Mouse (Mus musculus) myocyte (in vitro differentiated cells): ENCODE measurements around the gene Smarca1.

Experiments
- CEBPB ChIP-seq: IDR thresholded peaks from 2 replicates; pipeline ENCODE4 v1.6.1; 2011; ENCODE audit warnings: mild to moderate bottlenecking, moderate library complexity; ENCODE audit not compliant: poor library complexity, insufficient read depth, severe bottlenecking
- MAX ChIP-seq: IDR thresholded peaks from one replicate; pipeline ENCODE4 v1.6.1; 2011; ENCODE audit warnings: low read depth, mild to moderate bottlenecking, control low read depth
- MYOD1 ChIP-seq, 3 experiments: IDR thresholded peaks; one replicate each; pipeline ENCODE4 v1.6.1; 2011; ENCODE audit warnings: control low read depth in 2 of 3, low read depth in 2 of 3, mild to moderate bottlenecking in 2 of 3, moderate library complexity in 1 of 3; ENCODE audit not compliant: insufficient read length in 2 of 3, control insufficient read depth in 1 of 3
- POLR2A ChIP-seq: IDR thresholded peaks from one replicate; pipeline ENCODE4 v1.6.1; 2011; ENCODE audit warnings: low read depth, mild to moderate bottlenecking, control low read depth, moderate library complexity; ENCODE audit not compliant: insufficient read length
- POLR2AphosphoS2 ChIP-seq: IDR thresholded peaks from one replicate; pipeline ENCODE4 v1.6.1; 2011; ENCODE audit warnings: low read depth, control low read depth; ENCODE audit not compliant: insufficient read length
- REST ChIP-seq: IDR thresholded peaks from one replicate; pipeline ENCODE4 v1.6.1; 2011; ENCODE audit warnings: mild to moderate bottlenecking, control low read depth, moderate library complexity; ENCODE audit not compliant: insufficient read depth, insufficient read length
- TCF12 ChIP-seq: IDR thresholded peaks from one replicate; pipeline ENCODE4 v1.6.1; 2011; ENCODE audit warnings: mild to moderate bottlenecking, control low read depth; ENCODE audit not compliant: poor library complexity, insufficient read depth, severe bottlenecking
- USF1 ChIP-seq: IDR thresholded peaks from one replicate; pipeline ENCODE4 v1.6.1; 2011; ENCODE audit warnings: low read depth, mild to moderate bottlenecking, control low read depth, moderate library complexity

GRCm38 (mm10) chrX:47913543-47913938 is 20.8 kb upstream of the Smarca1 start:
- TF ChIP-seq MAX (no peak), USF1 (no peak), POLR2A (no peak), REST (no peak), MYOD1 (IDR thresholded peaks at IDR 0.05; ENCODE audit: control insufficient read depth in 1 of 3, insufficient read length in 2 of 3, low read depth in 2 of 3) (no peak), CEBPB (no peak), POLR2AphosphoS2 (no peak), TCF12 (no peak)
